Mouse (Mus musculus): ENCODE measurements around the gene Scarf1. TPM values are rescaled to one million over a fixed set of nuclear protein-coding genes. Genes with fewer than 3 reads are reported as not detected.

The Scarf1 gene
- total and polyA plus RNA-seq, 2 experiments from 2014 or later, result 3.1 to 4.5 TPM

DNA sequence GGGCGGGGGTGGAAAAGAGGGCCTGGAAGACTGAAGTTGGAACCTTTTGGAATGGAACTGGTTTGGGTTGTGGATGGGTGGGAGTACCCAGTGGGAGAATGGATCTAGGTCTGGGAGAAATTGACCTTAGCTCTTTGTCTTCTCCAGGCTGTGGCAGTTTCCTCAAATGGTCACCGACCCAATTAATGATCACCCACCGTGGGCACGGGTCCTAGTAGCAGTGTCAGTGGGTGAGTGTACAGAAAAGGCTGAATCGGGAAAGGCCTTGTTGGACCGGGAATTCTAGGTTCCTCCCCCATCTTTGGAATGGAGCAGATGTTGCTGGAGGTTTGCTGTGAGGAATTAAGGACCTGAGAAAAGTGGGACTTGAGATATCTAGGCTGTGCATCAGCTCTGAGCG is 44.9 kb upstream of the Scarf1 start:
- Histone ChIP-seq H3K9ac (no peak overlapping the region), H3K4me2 (ENCODE audit: low read depth) (peak overlapping the region; percentile 34; the same call in 1 of the 2 replicates), H3K9me3 (ENCODE audit: low read length) (no peaks in the 10 kb centered on the region), H3K27ac (ENCODE audit: low read depth, low read length) (no peak overlapping the region), H3K4me1 (ENCODE audit: insufficient read depth) (no peaks in the 10 kb centered on the region), H3K36me3 (ENCODE audit: insufficient read depth) (peaks cover 10% of the 10 kb centered on the region), H3K27me3 (ENCODE audit: insufficient read depth, low read length) (peaks cover 7% of the 10 kb centered on the region; the same call in 1 of the 2 replicates), H3K4me3 (ENCODE audit: low read depth, low read length) (no peak overlapping the region)
- DNase-seq, result no peak
- ATAC-seq, result no peak
- no peak for TF ChIP-seq CTCF (IDR thresholded peaks at IDR 0.05; ENCODE audit: low read depth)
- WGBS, result 68% methylated on average over 7 of the region's 7 CpGs

- WGBS, result 91% methylated on average over 4 of the region's 4 CpGs
- H3K4me1 ChIP-seq (ENCODE audit: insufficient read depth), result no peaks in the 10 kb centered on the region
- no peak overlapping the region for H3K4me2 ChIP-seq (ENCODE audit: low read depth)
- TF ChIP-seq CTCF (IDR thresholded peaks at IDR 0.05; ENCODE audit: low read depth), result no peak
- H3K9me3 ChIP-seq (ENCODE audit: low read length), result no peaks in the 10 kb centered on the region
- H3K9ac ChIP-seq, result no peak overlapping the region
- no peak for DNase-seq
- peaks cover 7% of the 10 kb centered on the region; the same call in 1 of the 2 replicates for H3K27me3 ChIP-seq (ENCODE audit: insufficient read depth, low read length)
- peaks cover 10% of the 10 kb centered on the region for H3K36me3 ChIP-seq (ENCODE audit: insufficient read depth)
- H3K27ac ChIP-seq (ENCODE audit: low read depth, low read length), result no peak overlapping the region
- H3K4me3 ChIP-seq (ENCODE audit: low read depth, low read length), result no peak overlapping the region
- ATAC-seq, result no peak
Measured at GRCm38 (mm10) chr11:75469261-75469660, 44.1 kb upstream of the Scarf1 start.

DNA sequence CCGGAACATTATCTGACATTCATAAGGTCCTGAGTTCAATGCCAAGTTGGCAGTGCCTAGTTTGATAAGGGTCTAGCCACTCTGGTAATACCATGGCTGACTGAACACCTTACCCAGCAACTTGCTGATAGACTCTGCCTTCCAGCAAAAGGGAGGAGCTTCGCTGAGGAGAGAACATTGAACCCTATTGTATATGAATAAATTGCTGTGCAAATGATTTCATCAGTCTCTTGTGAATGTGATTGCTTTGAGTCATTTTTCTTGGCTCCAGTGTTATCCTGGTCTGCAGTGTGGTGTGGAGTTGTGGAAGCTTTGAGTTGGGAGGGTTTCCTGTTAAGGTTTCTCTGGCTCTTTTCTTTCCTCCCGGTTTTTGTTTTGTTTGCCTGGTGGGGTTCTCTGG is 42.7 kb upstream of the Scarf1 start:
- H3K27ac ChIP-seq (ENCODE audit: low read depth, low read length), result no peak overlapping the region
- no peak overlapping the region for H3K4me2 ChIP-seq (ENCODE audit: low read depth)
- peaks cover under 1% of the 10 kb centered on the region; the same call in 1 of the 2 replicates for H3K36me3 ChIP-seq (ENCODE audit: insufficient read depth)
- TF ChIP-seq CTCF (IDR thresholded peaks at IDR 0.05; ENCODE audit: low read depth), result no peak
- WGBS, result 85% methylated on average over 3 of the region's 3 CpGs
- H3K9ac ChIP-seq, result no peak overlapping the region
- peaks cover 7% of the 10 kb centered on the region; the same call in 1 of the 2 replicates for H3K27me3 ChIP-seq (ENCODE audit: insufficient read depth, low read length)
- H3K4me3 ChIP-seq (ENCODE audit: low read depth, low read length), result no peak overlapping the region
- no peaks in the 10 kb centered on the region for H3K4me1 ChIP-seq (ENCODE audit: insufficient read depth)
- ATAC-seq, result no peak
- DNase-seq, result no peak
- H3K9me3 ChIP-seq (ENCODE audit: low read length), result no peaks in the 10 kb centered on the region

DNA sequence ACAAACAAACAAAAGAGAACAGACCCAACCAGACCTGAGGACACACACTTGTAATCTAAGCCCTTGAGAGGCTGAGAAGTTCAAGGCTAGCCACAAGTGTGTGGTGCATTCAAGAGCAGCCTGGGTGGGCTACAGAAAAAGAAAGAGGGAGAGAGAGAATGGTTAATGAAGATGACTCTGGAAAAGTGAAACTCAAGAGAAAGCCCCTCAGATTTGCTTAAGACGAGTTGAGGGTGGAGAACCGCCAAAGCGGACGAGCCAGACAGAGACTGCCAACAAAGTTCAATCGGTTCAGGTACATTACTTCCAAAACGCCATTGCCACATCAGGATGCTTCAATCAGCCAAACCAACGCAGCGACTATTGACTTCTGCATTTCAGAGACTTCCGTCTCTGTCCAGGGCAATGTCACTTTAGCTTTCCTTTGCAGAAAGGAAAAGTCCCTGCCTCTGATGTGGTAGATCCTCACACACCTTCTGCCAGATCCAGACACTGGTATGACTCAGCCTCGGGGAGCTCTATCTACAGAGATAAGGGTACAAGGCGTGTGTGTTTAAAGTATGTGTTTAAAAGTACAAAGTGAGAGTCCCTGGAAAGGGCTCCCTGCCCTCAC is 40.8 kb upstream of the Scarf1 start:
- Histone ChIP-seq H3K4me1 (ENCODE audit: insufficient read depth) (no peaks in the 10 kb centered on the region), H3K9ac (no peak overlapping the region), H3K36me3 (ENCODE audit: insufficient read depth) (no peaks in the 10 kb centered on the region), H3K27ac (ENCODE audit: low read depth, low read length) (no peak overlapping the region), H3K27me3 (ENCODE audit: insufficient read depth, low read length) (peaks cover 3% of the 10 kb centered on the region; the same call in 1 of the 2 replicates), H3K4me2 (ENCODE audit: low read depth) (no peak overlapping the region), H3K4me3 (ENCODE audit: low read depth, low read length) (no peak overlapping the region), H3K9me3 (ENCODE audit: low read length) (no peaks in the 10 kb centered on the region)
- 84% methylated on average over 11 of the region's 11 CpGs for WGBS
- ATAC-seq (no peak), DNase-seq (no peak)
- no peak for TF ChIP-seq CTCF (IDR thresholded peaks at IDR 0.05; ENCODE audit: low read depth)

GRCm38 (mm10) chr11:75473376-75473775 is 40.0 kb upstream of the Scarf1 start:
- no peak for ATAC-seq
- Histone ChIP-seq H3K9ac (no peak overlapping the region), H3K4me1 (ENCODE audit: insufficient read depth) (no peaks in the 10 kb centered on the region), H3K4me3 (ENCODE audit: low read depth, low read length) (no peak overlapping the region), H3K27me3 (ENCODE audit: insufficient read depth, low read length) (no peaks in the 10 kb centered on the region), H3K4me2 (ENCODE audit: low read depth) (no peak overlapping the region), H3K27ac (ENCODE audit: low read depth, low read length) (no peak overlapping the region), H3K9me3 (ENCODE audit: low read length) (no peaks in the 10 kb centered on the region), H3K36me3 (ENCODE audit: insufficient read depth) (no peaks in the 10 kb centered on the region)
- TF ChIP-seq CTCF (IDR thresholded peaks at IDR 0.05; ENCODE audit: low read depth), result no peak
- no peak for DNase-seq
- WGBS, result 64% methylated on average over 7 of the region's 7 CpGs

DNA sequence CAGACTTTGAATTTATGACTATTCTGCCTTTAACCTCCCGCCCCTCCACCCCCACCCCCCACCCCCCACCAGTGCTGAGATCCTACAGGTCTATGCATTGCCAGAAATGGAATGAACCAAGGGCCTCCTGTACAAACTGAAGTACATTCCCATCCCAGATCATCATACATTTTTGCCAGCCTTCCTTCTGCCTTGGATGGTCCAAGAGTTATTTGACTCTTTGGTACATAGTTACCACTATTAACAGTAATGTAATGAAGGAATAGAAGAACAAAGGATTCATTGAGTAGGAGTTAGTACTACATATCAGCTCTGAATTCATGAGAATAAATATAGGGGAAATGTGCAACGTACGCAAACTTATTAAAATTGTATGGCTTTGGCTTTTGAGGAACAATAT is 27.1 kb upstream of the Scarf1 start:
- Histone ChIP-seq H3K27me3 (ENCODE audit: insufficient read depth, low read length) (no peaks in the 10 kb centered on the region), H3K9me3 (ENCODE audit: low read length) (no peaks in the 10 kb centered on the region), H3K4me3 (ENCODE audit: low read depth, low read length) (peak overlapping the region; percentile 99; the same call in 1 of the 2 replicates), H3K27ac (ENCODE audit: low read depth, low read length) (peak overlapping the region; percentile 67; the same call in 1 of the 2 replicates), H3K9ac (no peak overlapping the region), H3K4me2 (ENCODE audit: low read depth) (peak overlapping the region; percentile 37), H3K4me1 (ENCODE audit: insufficient read depth) (peaks cover 11% of the 10 kb centered on the region), H3K36me3 (ENCODE audit: insufficient read depth) (peaks cover 19% of the 10 kb centered on the region)
- peak; percentile 19 for ATAC-seq
- no peak for TF ChIP-seq CTCF (IDR thresholded peaks at IDR 0.05; ENCODE audit: low read depth)
- 19% methylated on average over 3 of the region's 3 CpGs for WGBS
- DNase-seq, result no peak

- peaks cover 11% of the 10 kb centered on the region for H3K4me1 ChIP-seq (ENCODE audit: insufficient read depth)
- H3K9me3 ChIP-seq (ENCODE audit: low read length), result no peaks in the 10 kb centered on the region
- ATAC-seq (peak; percentile 100), DNase-seq (peak; percentile 99)
- peaks cover 25% of the 10 kb centered on the region for H3K36me3 ChIP-seq (ENCODE audit: insufficient read depth)
- H3K4me2 ChIP-seq (ENCODE audit: low read depth), result peak within 1 kb of the TSS; percentile 94
- under 1% methylated on average over 52 of the region's 52 CpGs for WGBS
- peak within 1 kb of the TSS; percentile 99 for H3K4me3 ChIP-seq (ENCODE audit: low read depth, low read length)
- peak within 1 kb of the TSS; percentile 86 for H3K27ac ChIP-seq (ENCODE audit: low read depth, low read length)
- TF ChIP-seq CTCF (IDR thresholded peaks at IDR 0.05; ENCODE audit: low read depth), result no peak
- no peaks in the 10 kb centered on the region for H3K27me3 ChIP-seq (ENCODE audit: insufficient read depth, low read length)
- H3K9ac ChIP-seq, result peak within 1 kb of the TSS; percentile 99
Measured at GRCm38 (mm10) chr11:75486601-75487285, 26.6 kb upstream of the Scarf1 start, which contains the start of gene Prpf8. Prpf8 (plus strand) TSS chr11:75486816.
